Mouse (Mus musculus) ES-E14 (cell line): ENCODE data around the gene Itpr2. TPM values are rescaled to one million over a fixed set of nuclear protein-coding genes. Genes with fewer than 3 reads are reported as not detected.

Source experiments
- DNase-seq: peaks from one replicate; pipeline ENCODE4 v3.0.0-alpha.2; 2013; ENCODE audit warnings: low read depth, low spot score
- H3K27ac ChIP-seq: 2 replicates; pipeline ENCODE4 v1.5.1; 2012; ENCODE audit warnings: low read depth, mild to moderate bottlenecking, low read length, moderate library complexity, mixed read lengths; ENCODE audit not compliant: poor library complexity, insufficient read depth, severe bottlenecking
- H3K36me3 ChIP-seq: 2 replicates; pipeline ENCODE4 v1.6.1; 2012; ENCODE audit warnings: mild to moderate bottlenecking, low read length, moderate library complexity, mixed read lengths; ENCODE audit not compliant: control insufficient read depth, poor library complexity, insufficient read depth, severe bottlenecking
- H3K4me1 ChIP-seq, 2 experiments: fragments of 150-350 bp in 1 of 2; sonication (generic) in 1 of 2; 2 replicates each; pipeline ENCODE4 v1.6.1; 2012; ENCODE audit warnings: low read length in 2 of 2, mild to moderate bottlenecking in 1 of 2, mixed read lengths in 1 of 2; ENCODE audit not compliant: control insufficient read depth in 2 of 2, insufficient read depth in 2 of 2, poor library complexity in 1 of 2
- H3K4me3 ChIP-seq, 2 experiments: fragments of 150-350 bp in 1 of 2; sonication (generic) in 1 of 2; 2 replicates each; pipeline ENCODE4 v1.5.1; 2012; ENCODE audit warnings: low read length in 2 of 2, low read depth in 1 of 2, mild to moderate bottlenecking in 1 of 2, mixed read lengths in 1 of 2; ENCODE audit not compliant: insufficient read depth in 1 of 2, poor library complexity in 1 of 2, severe bottlenecking in 1 of 2
- H3K9ac ChIP-seq: 2 replicates; pipeline ENCODE4 v1.6.1; 2012; ENCODE audit warnings: low read depth, mild to moderate bottlenecking, low read length, mixed read lengths; ENCODE audit not compliant: poor library complexity, insufficient read depth, severe bottlenecking
- H3K9me3 ChIP-seq: fragments of 150-350 bp; sonication (generic); 2 replicates; pipeline ENCODE4 v1.6.1; 2012; ENCODE audit warnings: low read depth, mild to moderate bottlenecking, low read length; ENCODE audit not compliant: control insufficient read depth, insufficient read depth
- CHD2 ChIP-seq: IDR thresholded peaks from 2 replicates; pipeline ENCODE4 v1.6.1; 2014; ENCODE audit warnings: mild to moderate bottlenecking, low read depth, low read length, inconsistent platforms
- HCFC1 ChIP-seq: IDR thresholded peaks from 2 replicates; pipeline ENCODE4 v1.6.1; 2012; ENCODE audit warnings: low read length, inconsistent platforms, borderline replicate concordance; ENCODE audit not compliant: insufficient read depth
- MAFK ChIP-seq: IDR thresholded peaks from 2 replicates; pipeline ENCODE4 v1.6.1; 2014; ENCODE audit warnings: mild to moderate bottlenecking, low read depth, low read length, inconsistent platforms; ENCODE audit not compliant: insufficient read depth
- ZC3H11A ChIP-seq: IDR thresholded peaks from 2 replicates; pipeline ENCODE4 v1.6.1; 2012; ENCODE audit warnings: low read depth, mild to moderate bottlenecking, inconsistent platforms, low read length, borderline replicate concordance
- ZNF384 ChIP-seq: IDR thresholded peaks from 2 replicates; pipeline ENCODE4 v1.6.1; 2012; ENCODE audit warnings: low read depth, low read length, inconsistent platforms
- in situ Hi-C, 2 experiments: fragments of 600-800 bp; cut with MboI; formaldehyde crosslinking; loops; one replicate each; pipeline ENCODE4 v1.15.1; 2025; ENCODE audit warnings: low sequenced_read_pairs in 2 of 2, inconsistent platforms in 1 of 2; ENCODE audit not compliant: unreplicated experiment in 2 of 2
- total RNA-seq: library from RNA; depleted of rRNA; stranded (reverse); fragments of 300-350 nt; gene quantifications from 2 replicates; pipeline ENCODE4 v1.2.3, GENCODE M21; 2012

The Itpr2 gene
- total RNA-seq, 1 experiment: 1.5 TPM

DNA sequence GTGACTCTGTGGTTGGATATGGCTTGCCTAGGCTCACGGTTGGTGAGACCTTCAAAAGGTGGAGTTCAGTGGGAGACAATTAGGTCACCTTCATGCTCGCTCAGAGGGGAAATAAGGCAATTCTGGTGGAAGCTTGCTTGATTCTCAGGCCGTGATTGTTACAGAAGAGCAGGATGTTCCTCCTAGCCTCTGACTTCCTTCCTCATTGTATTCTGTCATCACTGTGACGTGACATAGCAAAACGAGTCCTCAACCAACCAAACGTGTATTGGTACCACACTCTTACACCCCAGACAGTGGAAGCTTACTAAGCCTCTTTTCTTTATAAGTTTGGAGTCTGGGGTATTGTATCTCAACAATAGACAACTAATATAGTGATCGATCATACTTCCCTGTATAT is 64.0 kb downstream of the Itpr2 start:
- no peaks in the 10 kb centered on the region for H3K36me3 ChIP-seq
- no peak for DNase-seq
- H3K9me3 ChIP-seq: no peaks in the 10 kb centered on the region
- no peak overlapping the region for H3K27ac ChIP-seq
- H3K4me1 ChIP-seq: no peaks in the 10 kb centered on the region
- H3K4me3 ChIP-seq: no peak overlapping the region
- in situ Hi-C loops: no loop called here
- TF ChIP-seq CHD2 (no peak), HCFC1 (no peak), MAFK (no peak), ZC3H11A (no peak), ZNF384 (no peak)
- no peak overlapping the region for H3K9ac ChIP-seq

DNA sequence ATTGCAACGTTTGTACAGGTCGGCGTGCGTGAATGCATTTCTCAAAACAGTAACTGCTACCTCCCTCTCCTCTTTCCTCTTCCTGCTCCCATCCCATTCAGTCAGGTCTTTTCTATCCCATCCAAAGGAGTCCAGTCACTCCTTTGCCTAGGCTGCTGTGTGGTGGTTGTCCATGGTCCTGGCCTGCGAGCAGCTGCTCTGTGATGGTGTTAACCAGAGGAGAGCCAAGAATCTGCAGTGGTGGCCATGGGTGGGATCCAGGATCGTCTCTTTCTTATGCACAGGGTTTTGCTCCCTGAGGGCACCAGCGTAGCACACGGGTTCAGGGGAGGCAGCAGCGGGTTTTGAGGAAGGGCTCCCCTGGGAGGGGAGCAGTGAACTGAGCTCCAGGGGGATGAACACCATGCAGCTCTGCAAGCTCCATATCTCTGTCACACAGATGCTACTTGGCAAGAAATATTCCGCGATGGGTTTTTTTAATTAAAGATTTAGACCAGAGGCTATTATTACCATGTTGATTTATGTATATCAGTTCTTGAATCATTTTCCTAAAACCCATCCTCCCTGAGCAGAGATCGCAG is 65.0 kb downstream of the Itpr2 start:
- Histone ChIP-seq H3K9me3 (no peaks in the 10 kb centered on the region), H3K36me3 (no peaks in the 10 kb centered on the region), H3K9ac (no peak overlapping the region), H3K27ac (no peak overlapping the region), H3K4me1 (no peaks in the 10 kb centered on the region), H3K4me3 (no peak overlapping the region)
- TF ChIP-seq CHD2: no peak
- TF ChIP-seq ZC3H11A: no peak
- TF ChIP-seq MAFK: no peak
- no peak for TF ChIP-seq HCFC1
- no peak for DNase-seq
- in situ Hi-C loops: no loop called here

DNA sequence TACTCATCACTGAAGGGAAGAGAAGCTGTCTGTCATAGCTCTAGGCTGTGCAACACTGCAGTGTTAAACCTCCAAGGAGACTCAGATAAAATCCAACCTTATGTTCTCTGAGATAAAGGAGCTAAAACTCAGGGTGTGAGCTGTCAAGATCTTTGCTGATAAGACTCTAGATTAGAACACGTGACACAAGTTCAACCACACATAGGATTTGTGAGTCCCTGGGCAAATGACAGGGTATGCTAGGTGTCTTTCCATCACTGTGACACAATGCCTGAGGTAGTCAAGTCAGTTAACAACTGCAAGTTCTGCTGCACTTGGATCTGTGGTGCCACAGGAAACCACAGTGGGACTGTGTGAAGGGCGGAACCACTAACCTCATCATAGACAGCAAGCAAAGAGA is 67.8 kb downstream of the Itpr2 start:
- in situ Hi-C loops: no loop called here
- H3K36me3 ChIP-seq: no peaks in the 10 kb centered on the region
- TF ChIP-seq ZC3H11A: no peak
- TF ChIP-seq MAFK: no peak
- TF ChIP-seq CHD2: no peak
- no peak for TF ChIP-seq ZNF384
- TF ChIP-seq HCFC1: no peak
- H3K9ac ChIP-seq: no peak overlapping the region
- no peak overlapping the region for H3K27ac ChIP-seq
- 0 out of 4 replicates have a peak, but pooled peaks cover 0 to 2% of the 10 kb centered on the region in 2 experiments for H3K4me1 ChIP-seq
- no peak for DNase-seq
- no peaks in the 10 kb centered on the region for H3K9me3 ChIP-seq
- no peak overlapping the region for H3K4me3 ChIP-seq

DNA sequence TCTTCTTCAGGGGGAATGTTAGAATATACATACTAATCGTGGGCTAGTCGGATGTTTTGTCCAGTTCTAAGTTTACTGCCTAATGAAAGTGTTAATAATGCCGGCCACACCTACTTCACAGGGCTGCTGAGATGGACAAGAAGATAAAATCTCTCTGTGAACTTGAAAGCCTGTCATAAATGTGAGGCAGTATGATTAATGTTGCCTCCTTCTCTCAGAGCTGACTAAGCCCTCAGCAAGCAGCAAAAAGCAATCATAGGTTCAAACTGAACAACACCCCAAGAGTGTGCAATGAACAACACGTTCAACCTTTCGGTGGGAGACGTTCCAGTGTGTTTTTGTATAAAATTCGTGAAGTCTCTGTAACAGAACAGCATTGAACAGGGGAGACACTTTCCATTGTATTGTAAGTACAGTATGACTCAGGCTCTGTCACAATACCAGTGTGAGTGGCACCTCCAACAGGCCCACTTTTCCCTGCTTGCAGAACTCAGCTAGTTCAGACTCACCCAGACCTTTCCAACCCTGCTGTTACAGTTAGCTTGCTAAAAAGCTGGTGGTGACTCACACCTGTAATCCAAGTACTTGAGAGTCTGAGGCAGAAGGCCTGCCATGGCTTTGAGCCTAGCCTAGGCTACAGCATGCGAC is 69.7 kb downstream of the Itpr2 start:
- H3K27ac ChIP-seq: no peak overlapping the region
- H3K9me3 ChIP-seq: no peaks in the 10 kb centered on the region
- no peak for DNase-seq
- TF ChIP-seq ZNF384 (no peak), ZC3H11A (no peak), HCFC1 (no peak), MAFK (no peak), CHD2 (no peak)
- 0 out of 4 replicates have a peak, but pooled peaks cover 0 to 2% of the 10 kb centered on the region in 2 experiments for H3K4me1 ChIP-seq
- H3K9ac ChIP-seq: no peak overlapping the region
- no peak overlapping the region for H3K4me3 ChIP-seq
- no peaks in the 10 kb centered on the region for H3K36me3 ChIP-seq
- in situ Hi-C loops: no loop called here
